Mouse (Mus musculus) heart, embryonic 11.5 days (tissue): ENCODE data around the gene Armh1. TPM values are rescaled to one million over a fixed set of nuclear protein-coding genes. Genes with fewer than 3 reads are reported as not detected.
A peak's percentile ranks its signal among the peaks of the same experiment; 100 is the strongest.

ENCODE experiments used
- ATAC-seq: fragments of 200-750 bp; cut with Nextera tagmentation; replicated peaks from 2 replicates; pipeline ENCODE4 v1.8.0; 2017; ENCODE audit warnings: moderate library complexity; ENCODE audit not compliant: insufficient number of reproducible peaks, low FRiP score, low TSS enrichment
- H3K27ac ChIP-seq: fragments of 300-500 bp; sonication (generic); 2 replicates; pipeline ENCODE4 v1.5.1; 2014; ENCODE audit warnings: mild to moderate bottlenecking, low read depth, low read length
- H3K27me3 ChIP-seq: fragments of 300-500 bp; sonication (generic); 2 replicates; pipeline ENCODE4 v1.6.1; 2014; ENCODE audit warnings: mild to moderate bottlenecking, low read length, mixed read lengths; ENCODE audit not compliant: control insufficient read depth, insufficient read depth
- H3K36me3 ChIP-seq: fragments of 300-500 bp; sonication (generic); 2 replicates; pipeline ENCODE4 v1.6.1; 2014; ENCODE audit warnings: mild to moderate bottlenecking, low read length, moderate library complexity, mixed read lengths; ENCODE audit not compliant: control insufficient read depth, insufficient read depth
- H3K4me1 ChIP-seq: fragments of 300-500 bp; sonication (generic); 2 replicates; pipeline ENCODE4 v1.6.1; 2014; ENCODE audit warnings: low read length; ENCODE audit not compliant: control insufficient read depth, insufficient read depth
- H3K4me2 ChIP-seq: fragments of 300-500 bp; sonication (generic); 2 replicates; pipeline ENCODE4 v1.6.1; 2014; ENCODE audit warnings: mild to moderate bottlenecking, moderate library complexity
- H3K4me3 ChIP-seq: fragments of 300-500 bp; sonication (generic); 2 replicates; pipeline ENCODE4 v1.5.1; 2014; ENCODE audit warnings: low read depth, low read length
- H3K9ac ChIP-seq: fragments of 300-500 bp; sonication (generic); 2 replicates; pipeline ENCODE4 v1.6.1; 2014; ENCODE audit warnings: mild to moderate bottlenecking, low read depth, low read length, moderate library complexity
- H3K9me3 ChIP-seq: fragments of 300-500 bp; sonication (generic); replicated peaks from 2 replicates; pipeline ENCODE4 v1.6.1; 2016; ENCODE audit warnings: low read length; ENCODE audit not compliant: control insufficient read depth
- WGBS: fragments of 180-500 bp; shearing (Covaris S2); extraction: QIAGEN DNeasy Blood & Tissue Kit; methylation state at CpG from one replicate; pipeline ENCODE4 v1.1.7; 2014; ENCODE audit not compliant: insufficient replicate concordance; 5-methylcytosine and 5-hydroxymethylcytosine counted together
- polyA plus RNA-seq: library from polyadenylated mRNA; unstranded; fragments of >200 nt; fragmentation: Nextera tagmentation; extraction: Ambion mirVana; gene quantifications from 2 replicates; pipeline ENCODE4 v1.2.1, GENCODE M21; 2014

Armh1 gene
- polyA plus RNA-seq, 1 experiment from 2014 or later: 0.14 TPM

DNA sequence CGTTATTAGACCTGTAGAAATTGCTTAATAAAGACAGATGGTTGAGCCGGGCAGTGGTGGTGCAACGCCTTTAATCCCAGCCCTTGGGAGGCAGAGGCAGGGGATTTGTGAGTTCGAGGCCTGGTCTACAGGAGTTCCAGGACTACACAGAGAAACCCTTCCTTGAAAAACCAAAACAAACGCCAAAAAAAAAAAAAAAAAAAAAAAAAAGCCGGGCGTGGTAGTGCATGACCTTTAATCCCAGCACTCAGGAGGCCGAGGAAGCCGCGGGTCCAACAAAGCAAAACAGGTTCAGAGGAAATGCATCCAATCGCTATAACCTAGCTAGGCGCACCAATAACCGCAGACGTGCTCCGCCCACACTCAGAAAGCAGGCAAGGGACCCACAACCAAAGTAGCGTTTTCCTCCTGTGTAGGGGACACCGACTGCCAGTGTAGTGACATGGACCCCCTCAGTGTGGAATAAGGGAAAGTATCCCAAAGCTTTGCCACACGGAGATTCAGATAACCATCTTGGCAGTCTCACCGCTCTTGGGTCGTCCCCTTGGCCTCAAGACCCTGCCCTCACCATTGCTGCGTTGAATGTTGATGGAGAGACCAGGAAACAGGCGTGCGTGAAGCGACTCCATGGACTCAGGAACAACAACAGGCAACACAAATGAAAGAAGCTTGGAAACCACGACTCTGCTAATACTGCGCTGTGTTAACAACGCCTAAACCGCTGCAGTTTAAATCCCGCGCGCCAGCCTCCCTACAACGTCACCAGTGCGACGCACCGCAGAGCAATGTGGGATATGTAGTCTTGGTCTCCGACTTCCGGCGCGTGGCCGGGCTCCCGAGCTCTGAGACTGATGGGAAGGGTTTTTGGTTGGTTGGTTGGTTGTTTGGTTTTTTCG lies 69.8 kb downstream of the Armh1 start, which contains the start of gene Kif2c:
Kif2c (minus strand) TSS at position 777 of the 896 bp plus-strand sequence.
- peak within 1 kb of the TSS; percentile 52; the same call in 1 of the 2 replicates for H3K27ac ChIP-seq
- H3K4me3 ChIP-seq: peak within 1 kb of the TSS; percentile 74
- H3K4me1 ChIP-seq: peaks cover 3% of the 10 kb centered on the region; the same call in 1 of the 2 replicates
- peaks cover 15% of the 10 kb centered on the region for H3K36me3 ChIP-seq
- no peaks in the 10 kb centered on the region for H3K9me3 ChIP-seq
- ATAC-seq: peak; percentile 90
- H3K4me2 ChIP-seq: peak within 1 kb of the TSS; percentile 73
- H3K9ac ChIP-seq: peak within 1 kb of the TSS; percentile 76
- H3K27me3 ChIP-seq: no peaks in the 10 kb centered on the region
- 2% methylated on average over 40 of the region's 42 CpGs for WGBS

DNA sequence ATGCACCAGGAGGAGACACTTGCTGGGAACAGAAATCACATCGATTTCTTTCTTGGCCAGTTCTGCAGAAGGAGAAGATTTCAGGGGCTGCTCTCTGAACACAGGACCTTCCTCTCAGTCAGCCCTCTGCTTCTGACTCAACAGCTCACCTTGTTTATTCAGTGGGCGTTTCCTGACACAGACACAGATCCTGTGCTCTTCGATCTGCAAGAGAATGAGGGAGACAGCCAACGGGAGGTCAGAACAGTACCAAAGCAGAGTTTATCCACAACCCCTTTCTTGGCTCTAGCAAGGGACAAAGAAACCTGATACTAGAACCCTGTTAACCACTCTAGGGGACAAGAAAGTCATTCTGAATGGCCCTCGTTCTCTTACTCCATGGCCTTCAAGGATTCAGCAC lies 82.0 kb downstream of the Armh1 start:
- no peak overlapping the region for H3K4me2 ChIP-seq
- no peak for ATAC-seq
- 90% methylated on average over 5 of the region's 5 CpGs for WGBS
- no peak overlapping the region for H3K9ac ChIP-seq
- H3K4me3 ChIP-seq: no peak overlapping the region
- H3K27ac ChIP-seq: no peak overlapping the region
- H3K9me3 ChIP-seq: no peaks in the 10 kb centered on the region
- H3K36me3 ChIP-seq: peaks cover 54% of the 10 kb centered on the region
- no peaks in the 10 kb centered on the region for H3K4me1 ChIP-seq
- H3K27me3 ChIP-seq: no peaks in the 10 kb centered on the region

Other genes with a start within 250 kb of the Armh1 start
- 34.1 and 36.9 TPM in 2 replicates for gene Eif2b3, start 232.7 kb downstream of the Armh1 start, polyA plus RNA-seq
- gene Ptch2, start 156.1 kb downstream of the Armh1 start, polyA plus RNA-seq: 2.2 and 2.4 TPM in 2 replicates
- gene Btbd19, start 126.4 kb downstream of the Armh1 start, polyA plus RNA-seq: 2.2 and 4.0 TPM in 2 replicates
- not detected in 2 replicates for gene Tctex1d4, start 125.3 kb downstream of the Armh1 start, polyA plus RNA-seq
- 0.99 and 1.3 TPM in 2 replicates for gene Plk3, start 118.2 kb downstream of the Armh1 start, polyA plus RNA-seq
- gene Rps8, start 95.9 kb downstream of the Armh1 start, polyA plus RNA-seq: 764 and 894 TPM in 2 replicates
- gene Kif2c, start 69.5 kb downstream of the Armh1 start, polyA plus RNA-seq: 45.5 and 47.8 TPM in 2 replicates
- 16.0 and 16.5 TPM in 2 replicates for gene Tmem53, start 174 bp downstream of the Armh1 start, polyA plus RNA-seq
- 32.4 and 35.4 TPM in 2 replicates for gene Rnf220, start 244.9 kb upstream of the Armh1 start, polyA plus RNA-seq